Comparison of ENCODE assay signal across 11 mouse cellular contexts in the genomic region with DNA sequence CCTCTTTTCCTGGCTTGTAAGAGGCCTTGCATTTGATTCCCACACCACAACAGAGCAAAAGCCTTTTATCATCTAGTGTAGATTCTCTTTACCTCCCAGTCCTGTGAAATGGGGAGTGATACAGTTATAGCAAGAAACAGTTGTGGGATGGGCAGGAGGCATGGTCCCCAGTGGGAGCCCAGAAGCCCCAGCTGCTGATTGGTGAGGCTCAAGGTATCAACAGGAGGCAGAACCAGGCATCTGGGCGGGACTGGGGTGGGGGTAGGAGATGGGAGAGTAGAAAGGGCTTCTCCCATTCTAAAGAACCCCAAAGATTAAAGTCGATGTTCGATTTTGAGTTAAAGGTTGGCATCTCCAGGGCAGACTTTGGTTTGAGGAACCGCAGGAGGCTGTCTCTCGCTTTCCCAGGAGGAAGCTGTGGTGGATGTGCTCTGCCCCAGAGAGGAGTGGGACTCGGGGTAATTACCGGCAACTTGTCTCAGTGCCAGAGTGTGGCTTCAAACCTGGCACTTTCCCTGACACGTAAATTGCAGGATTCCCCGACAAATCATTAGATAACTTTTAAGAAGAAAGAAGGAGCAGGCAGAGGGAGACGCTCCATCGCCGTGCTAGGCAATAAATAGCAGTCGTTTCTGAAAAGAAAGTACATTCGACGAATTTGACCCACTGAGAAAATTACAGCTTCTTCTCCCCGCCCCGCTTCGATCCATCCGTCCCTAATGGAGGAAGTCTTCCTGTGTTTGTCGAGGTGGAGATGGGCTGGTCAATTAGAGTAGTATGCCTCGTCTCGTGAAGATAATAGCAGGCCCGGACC. TPM values are rescaled to one million over a fixed set of nuclear protein-coding genes. Genes with fewer than 3 reads are reported as not detected.
A peak's percentile ranks its signal among the peaks of the same experiment; 100 is the strongest.
DNase-seq lines count a peak whose midpoint lies in the region; ATAC-seq and TF ChIP-seq lines count a peak whose summit lies in the region.
"Had no signal": no experiment of that assay in that cellular context is flagged by ENCODE, and none has a peak within 500 bp of the region (broad histone marks: within the 10 kb centered on the region; RNA-seq: fewer than 3 reads in every experiment).

No protein-coding gene starts in this region.

- intact Hi-C loops in gastrocnemius, postnatal 36 days (cut with DNase I) = no loop called here

- H3K9ac ChIP-seq in heart, embryonic 13.5 days = peak overlapping the region; percentile 24
- H3K9ac ChIP-seq in stomach, embryonic 15.5 days = no peak overlapping the region
- H3K9ac ChIP-seq in stomach, postnatal 0 days (ENCODE audit: low read length) = no peak overlapping the region
- H3K9ac ChIP-seq in intestine, embryonic 16.5 days (ENCODE audit: low read depth, low read length) = no peak overlapping the region

- no peak overlapping the region for H3K4me3 ChIP-seq in heart, embryonic 13.5 days
- H3K4me3 ChIP-seq in stomach, embryonic 15.5 days (replicated peaks) = no peak overlapping the region
- no peak overlapping the region for H3K4me3 ChIP-seq in stomach, postnatal 0 days (ENCODE audit: low read depth, low read length)
- H3K4me3 ChIP-seq in intestine, embryonic 16.5 days (ENCODE audit: low read length) = no peak overlapping the region; the same call in 1 of the 2 replicates

- peak overlapping the region; percentile 79 for H3K27ac ChIP-seq in heart, embryonic 13.5 days (replicated peaks)
- peak overlapping the region; percentile 19; the same call in 1 of the 2 replicates for H3K27ac ChIP-seq in stomach, embryonic 15.5 days
- H3K27ac ChIP-seq in stomach, postnatal 0 days (replicated peaks) = no peak overlapping the region
- H3K27ac ChIP-seq in intestine, embryonic 16.5 days (ENCODE audit: low read length) = peak overlapping the region; percentile 35; the same call in 1 of the 2 replicates

- TF ChIP-seq CTCF in stomach, postnatal 0 days (IDR thresholded peaks at IDR 0.05; ENCODE audit: low read depth) = no peak

- no peaks in the 10 kb centered on the region for H3K9me3 ChIP-seq in heart, embryonic 13.5 days
- H3K9me3 ChIP-seq in stomach, embryonic 15.5 days = no peaks in the 10 kb centered on the region
- H3K9me3 ChIP-seq in stomach, postnatal 0 days (ENCODE audit: control insufficient read depth, low read length) = no peaks in the 10 kb centered on the region
- no peaks in the 10 kb centered on the region for H3K9me3 ChIP-seq in intestine, embryonic 16.5 days (ENCODE audit: control insufficient read depth, low read length)

- 40% methylated on average over 23 of the region's 23 CpGs for WGBS in heart, embryonic 13.5 days
- WGBS in stomach, embryonic 15.5 days = 23% methylated on average over 23 of the region's 23 CpGs
- 23% methylated on average over 23 of the region's 23 CpGs for WGBS in stomach, postnatal 0 days
- WGBS in intestine, embryonic 16.5 days = 24% methylated on average over 23 of the region's 23 CpGs

- H3K27me3 ChIP-seq in heart, embryonic 13.5 days (replicated peaks) = no peaks in the 10 kb centered on the region
- no peaks in the 10 kb centered on the region for H3K27me3 ChIP-seq in stomach, embryonic 15.5 days (replicated peaks)
- H3K27me3 ChIP-seq in stomach, postnatal 0 days (ENCODE audit: control insufficient read depth, insufficient read depth, low read length) = no peaks in the 10 kb centered on the region
- H3K27me3 ChIP-seq in intestine, embryonic 16.5 days (replicated peaks; ENCODE audit: control insufficient read depth, insufficient read depth, low read length) = no peaks in the 10 kb centered on the region

- H3K4me1 ChIP-seq in heart, embryonic 13.5 days = peaks cover 61% of the 10 kb centered on the region
- H3K4me1 ChIP-seq in stomach, embryonic 15.5 days = 0 out of 2 replicates have a peak, but pooled peaks cover 7% of the 10 kb centered on the region
- no peaks in the 10 kb centered on the region for H3K4me1 ChIP-seq in stomach, postnatal 0 days (replicated peaks; ENCODE audit: control insufficient read depth, insufficient read depth)
- peaks cover 29% of the 10 kb centered on the region for H3K4me1 ChIP-seq in intestine, embryonic 16.5 days (ENCODE audit: control insufficient read depth, insufficient read depth, low read length)

- TF ChIP-seq EP300 in stomach, postnatal 0 days (optimal IDR thresholded peaks at IDR 0.05) = no peak

- peaks cover 22% of the 10 kb centered on the region for H3K36me3 ChIP-seq in heart, embryonic 13.5 days
- peaks cover 11% of the 10 kb centered on the region for H3K36me3 ChIP-seq in stomach, embryonic 15.5 days
- peaks cover 10% of the 10 kb centered on the region; the same call in 1 of the 2 replicates for H3K36me3 ChIP-seq in stomach, postnatal 0 days (ENCODE audit: control insufficient read depth, insufficient read depth, low read length)
- peaks cover 7% of the 10 kb centered on the region for H3K36me3 ChIP-seq in intestine, embryonic 16.5 days (ENCODE audit: control insufficient read depth, insufficient read depth, low read length)

- no peak for DNase-seq in heart, adult 9 months (ENCODE audit: low spot score in 2 of 2)
- no peak for DNase-seq in stomach, postnatal 0 days (ENCODE audit: low spot score)
- no peak for DNase-seq in left cerebral cortex, adult 11 months (ENCODE audit: low spot score)
- DNase-seq in thymus, postnatal 0 days (ENCODE audit: low spot score) = no peak
- no peak for DNase-seq in gastrocnemius, postnatal 36 days
- DNase-seq: cerebellum, postnatal 10 days; kidney, adult 8-10 months; right cerebral cortex, postnatal 14 days had no signal

- peak overlapping the region; percentile 2; the same call in 1 of the 2 replicates for H3K4me2 ChIP-seq in heart, embryonic 13.5 days
- H3K4me2 ChIP-seq in stomach, embryonic 15.5 days = no peak overlapping the region
- no peak overlapping the region for H3K4me2 ChIP-seq in stomach, postnatal 0 days (replicated peaks; ENCODE audit: low read depth)
- H3K4me2 ChIP-seq in intestine, embryonic 16.5 days (ENCODE audit: low read depth, low read length) = peak overlapping the region; percentile 25; the same call in 1 of the 2 replicates

- ATAC-seq in heart, embryonic 13.5 days (ENCODE audit: extremely low read depth, insufficient number of reproducible peaks, low FRiP score, low TSS enrichment) = no peak
- no peak for ATAC-seq in stomach, embryonic 15.5 days (ENCODE audit: insufficient read depth, low FRiP score, low read depth)
- ATAC-seq in stomach, postnatal 0 days (ENCODE audit: low FRiP score, low TSS enrichment) = no peak
- ATAC-seq in intestine, embryonic 16.5 days = no peak

RNA-seq across cellular contexts. Expression of gene Parvb, which starts 13.7 kb away (rescaled TPM):
- 12.7 and 15.5 TPM in 2 replicates for polyA plus RNA-seq in heart, embryonic 13.5 days (2015; fragmentation: Nextera tagmentation; extraction: Ambion mirVana)
- 3.1 and 3.6 TPM in 2 replicates for polyA plus RNA-seq in stomach, embryonic 15.5 days (2015; fragmentation: Nextera tagmentation; extraction: Ambion mirVana)
- 1.1 and 1.4 TPM in 2 replicates for polyA plus RNA-seq in stomach, postnatal 0 days (2015; fragmentation: Nextera tagmentation; extraction: Ambion mirVana)
- 2.5 TPM in 2 replicates for polyA plus RNA-seq in intestine, embryonic 16.5 days (2015; fragmentation: Nextera tagmentation; extraction: Ambion mirVana)
- polyA plus RNA-seq in thymus, postnatal 0 days (2015; fragmentation: Nextera tagmentation; extraction: Ambion mirVana) = 2.8 and 3.1 TPM in 2 replicates
- 10 to 100 TPM; 45.8 to 49.5 TPM for total RNA-seq in gastrocnemius, postnatal 36 days (2021)

RNA-seq across cellular contexts. Expression of gene Samm50, which starts 26.1 kb away (rescaled TPM):
- 103 and 117 TPM in 2 replicates for polyA plus RNA-seq in heart, embryonic 13.5 days (2015; fragmentation: Nextera tagmentation; extraction: Ambion mirVana)
- polyA plus RNA-seq in stomach, embryonic 15.5 days (2015; fragmentation: Nextera tagmentation; extraction: Ambion mirVana) = 103 and 118 TPM in 2 replicates
- 92.3 and 97.4 TPM in 2 replicates for polyA plus RNA-seq in stomach, postnatal 0 days (2015; fragmentation: Nextera tagmentation; extraction: Ambion mirVana)
- 152 and 165 TPM in 2 replicates for polyA plus RNA-seq in intestine, embryonic 16.5 days (2015; fragmentation: Nextera tagmentation; extraction: Ambion mirVana)
- 127 and 128 TPM in 2 replicates for polyA plus RNA-seq in thymus, postnatal 0 days (2015; fragmentation: Nextera tagmentation; extraction: Ambion mirVana)
- total RNA-seq in gastrocnemius, postnatal 36 days (2021) = 100 to 1,000 TPM; 169 to 174 TPM

RNA-seq across cellular contexts. Expression of gene Pnpla3, which starts 50.5 kb away (rescaled TPM):
- polyA plus RNA-seq in heart, embryonic 13.5 days (2015; fragmentation: Nextera tagmentation; extraction: Ambion mirVana) = 0.88 and 0.94 TPM in 2 replicates
- polyA plus RNA-seq in stomach, embryonic 15.5 days (2015; fragmentation: Nextera tagmentation; extraction: Ambion mirVana) = 0.85 and 0.98 TPM in 2 replicates
- polyA plus RNA-seq in stomach, postnatal 0 days (2015; fragmentation: Nextera tagmentation; extraction: Ambion mirVana) = 3.0 and 4.1 TPM in 2 replicates
- 0.95 and 1.2 TPM in 2 replicates for polyA plus RNA-seq in intestine, embryonic 16.5 days (2015; fragmentation: Nextera tagmentation; extraction: Ambion mirVana)
- polyA plus RNA-seq in thymus, postnatal 0 days (2015; fragmentation: Nextera tagmentation; extraction: Ambion mirVana) = 1.3 and 2.1 TPM in 2 replicates
- 1 to 10 TPM; 3.8 to 5.9 TPM for total RNA-seq in gastrocnemius, postnatal 36 days (2021)

Comparison
In these comparisons a context has a peak if more than half of its experiments do, and no peak if none do; other contexts are left out.
1. H3K4me2 ChIP-seq: peak in heart, embryonic 13.5 days (single experiment) and intestine, embryonic 16.5 days (single experiment); none in stomach, embryonic 15.5 days (single experiment) and stomach, postnatal 0 days (single experiment).